Mouse (Mus musculus): ENCODE data around the gene Catsperd. TPM values are rescaled to one million over a fixed set of nuclear protein-coding genes. Genes with fewer than 3 reads are reported as not detected.
A peak's percentile ranks its signal among the peaks of the same experiment; 100 is the strongest.

Gene Catsperd
- total RNA-seq (2022), result under 1 TPM in 2 of 4 experiments, not detected in 2; 0.16 TPM

DNA sequence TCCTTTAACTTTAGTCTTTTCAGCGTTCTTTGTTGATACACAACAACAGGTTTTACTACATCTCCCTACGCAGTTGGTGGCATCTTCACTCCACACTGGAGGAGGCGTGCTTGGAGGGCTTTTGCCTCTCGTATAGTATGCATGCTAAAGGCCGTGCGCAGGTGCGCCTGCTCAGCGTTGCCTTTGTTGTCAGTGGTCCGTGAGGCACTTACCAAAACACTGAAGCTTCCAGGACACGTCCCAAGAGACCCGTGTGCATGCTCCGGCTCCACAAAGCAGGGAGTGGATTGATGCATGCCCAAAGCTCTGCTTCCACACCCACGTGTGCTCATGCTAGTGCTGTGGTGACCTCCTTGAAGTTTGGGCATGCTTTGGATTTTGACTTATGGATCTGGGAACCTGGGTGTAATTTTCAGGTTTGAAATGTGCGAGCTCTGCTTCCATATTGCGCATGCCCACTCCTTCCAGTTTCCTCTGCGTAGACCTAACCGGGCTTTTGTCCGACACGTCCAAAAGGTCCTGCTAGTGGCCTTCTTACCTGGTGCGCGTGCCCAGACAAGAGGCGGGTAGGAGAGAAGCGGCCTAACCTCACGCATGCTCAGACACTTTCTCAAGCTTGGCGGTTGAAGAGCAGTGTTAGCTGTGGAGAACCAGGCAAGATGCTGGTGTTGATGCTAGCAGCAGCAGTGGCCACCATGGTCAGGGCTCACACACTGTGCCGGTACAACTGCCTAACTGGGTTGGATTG lies at the start of gene Catsperd:
Gene Catsperd (plus strand): TSS at position 614 of the 748 bp plus-strand sequence.
- DNase-seq (ENCODE audit: low spot score), result no peak

DNA sequence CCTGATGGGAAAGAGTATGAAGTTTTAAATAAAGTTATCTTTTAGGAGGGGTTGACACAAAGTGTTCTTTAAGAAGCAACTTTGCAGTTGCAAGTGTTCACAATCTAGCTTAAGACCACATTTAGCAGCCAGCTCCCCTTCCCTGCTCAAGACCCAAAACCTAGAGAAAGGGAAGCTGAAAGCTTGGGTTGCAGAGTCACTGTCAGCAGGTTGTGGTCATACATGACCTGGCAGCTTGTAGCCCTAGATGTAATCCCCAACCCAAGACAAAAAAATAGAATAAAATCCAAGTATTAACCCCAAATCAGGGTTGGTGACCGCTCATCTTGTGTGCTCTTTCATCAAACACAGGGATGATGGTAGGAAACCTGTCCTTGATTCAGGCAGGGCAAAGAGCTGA lies 44.9 kb upstream of the Catsperd start:
- no peak for DNase-seq (ENCODE audit: low spot score)

- peak; percentile 36 for DNase-seq (ENCODE audit: low spot score)
These were observed 44.2 kb upstream of the Catsperd start for GRCm38 (mm10) chr17:56583611-56584256.

- DNase-seq (ENCODE audit: low spot score), result peak; percentile 98
These were observed 43.4 kb upstream of the Catsperd start, which contains the start of the genes Safb2 and Safb for GRCm38 (mm10) chr17:56584257-56585130. Gene Safb2 (minus strand): TSS chr17:56584585. Gene Safb (plus strand): TSS chr17:56584825.

DNA sequence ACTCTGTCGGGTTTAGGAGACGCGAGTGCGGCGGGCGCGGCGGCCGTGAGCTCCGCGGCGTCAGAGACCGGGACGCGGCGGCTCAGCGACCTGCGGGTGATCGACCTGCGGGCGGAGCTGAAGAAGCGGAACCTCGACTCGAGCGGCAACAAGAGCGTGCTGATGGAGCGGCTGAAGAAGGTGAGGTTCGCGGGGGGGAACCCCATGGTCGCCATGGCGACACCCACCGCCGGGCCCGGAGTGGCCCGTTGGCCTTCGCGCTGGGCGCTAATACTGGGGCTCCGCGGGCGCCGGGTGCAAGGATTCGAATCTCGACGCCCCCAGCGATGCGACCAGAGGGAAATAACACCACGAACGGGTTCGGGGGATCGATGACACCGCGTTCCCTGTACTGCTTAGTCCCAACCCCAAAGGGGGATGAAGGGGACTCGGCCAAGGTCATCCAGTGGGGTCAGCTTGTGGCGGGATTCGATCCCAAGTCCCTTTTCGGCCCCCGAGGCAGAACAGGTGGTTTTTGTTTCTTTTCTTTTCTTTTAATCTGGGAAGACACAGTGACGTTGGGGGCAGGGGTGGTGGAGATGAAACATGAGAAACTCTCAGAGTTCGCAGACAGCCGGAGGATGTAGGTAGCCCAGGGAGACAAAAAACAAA lies 42.6 kb upstream of the Catsperd start:
- DNase-seq (ENCODE audit: low spot score), result peak; percentile 11

DNA sequence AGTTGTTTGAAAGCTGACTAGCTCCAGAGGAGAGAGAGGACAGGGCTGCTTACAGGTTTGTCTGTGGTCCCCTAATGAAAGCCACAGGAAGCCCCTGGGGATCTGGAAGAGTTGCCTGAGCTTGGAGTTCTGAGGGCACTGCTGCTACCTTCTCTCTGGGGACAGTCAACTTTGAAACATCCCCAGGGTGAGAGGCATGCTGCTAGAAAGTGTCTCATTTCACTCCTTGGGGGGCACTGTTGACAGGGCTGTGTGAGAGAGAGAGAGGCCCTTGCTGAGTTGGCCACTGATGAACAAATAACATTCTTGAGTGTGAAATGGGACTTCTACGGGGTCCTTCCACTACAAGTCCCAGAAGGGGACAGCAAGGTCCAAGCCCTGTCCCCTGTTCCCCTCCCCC lies 40.2 kb upstream of the Catsperd start:
- no peak for DNase-seq (ENCODE audit: low spot score)

DNA sequence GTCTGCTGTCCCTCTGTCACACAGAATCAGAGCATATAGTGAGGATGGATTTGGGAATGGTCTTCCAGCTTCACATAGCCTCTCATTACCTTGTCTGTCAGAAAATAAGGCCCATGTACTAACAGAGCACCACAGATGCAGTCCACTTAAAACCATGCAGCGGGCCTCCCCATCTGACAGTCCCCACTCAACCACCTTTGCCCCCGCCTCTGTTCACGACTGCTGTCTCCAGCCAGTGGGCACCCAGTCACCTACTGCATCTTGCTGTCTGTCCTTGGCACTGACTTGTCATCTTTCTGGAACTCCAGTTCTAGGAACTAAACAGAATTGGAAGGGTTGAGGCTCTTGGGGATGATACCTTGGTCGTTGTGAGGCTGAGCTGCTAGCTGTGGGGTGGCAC lies 39.0 kb upstream of the Catsperd start:
- DNase-seq (ENCODE audit: low spot score), result no peak

DNA sequence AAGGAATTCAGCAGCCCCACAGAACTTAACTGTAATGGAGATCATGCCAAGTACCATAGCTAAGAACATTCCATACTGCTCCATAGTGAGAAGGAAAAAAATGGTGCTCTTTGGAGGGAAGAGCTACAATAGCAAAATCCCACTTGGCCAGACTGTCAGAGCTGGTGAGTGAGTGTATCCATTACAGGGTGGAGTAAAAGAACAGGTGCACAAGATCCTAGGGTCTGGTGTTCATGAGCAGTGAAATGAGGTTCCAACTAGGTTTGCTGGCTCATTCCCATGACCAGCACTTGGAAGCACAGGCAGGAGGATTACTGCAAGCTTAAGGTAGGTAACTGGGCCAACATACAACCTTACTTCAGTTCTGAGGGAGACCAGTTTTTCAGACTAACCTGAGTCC lies 35.4 kb upstream of the Catsperd start:
- no peak for DNase-seq (ENCODE audit: low spot score)

DNA sequence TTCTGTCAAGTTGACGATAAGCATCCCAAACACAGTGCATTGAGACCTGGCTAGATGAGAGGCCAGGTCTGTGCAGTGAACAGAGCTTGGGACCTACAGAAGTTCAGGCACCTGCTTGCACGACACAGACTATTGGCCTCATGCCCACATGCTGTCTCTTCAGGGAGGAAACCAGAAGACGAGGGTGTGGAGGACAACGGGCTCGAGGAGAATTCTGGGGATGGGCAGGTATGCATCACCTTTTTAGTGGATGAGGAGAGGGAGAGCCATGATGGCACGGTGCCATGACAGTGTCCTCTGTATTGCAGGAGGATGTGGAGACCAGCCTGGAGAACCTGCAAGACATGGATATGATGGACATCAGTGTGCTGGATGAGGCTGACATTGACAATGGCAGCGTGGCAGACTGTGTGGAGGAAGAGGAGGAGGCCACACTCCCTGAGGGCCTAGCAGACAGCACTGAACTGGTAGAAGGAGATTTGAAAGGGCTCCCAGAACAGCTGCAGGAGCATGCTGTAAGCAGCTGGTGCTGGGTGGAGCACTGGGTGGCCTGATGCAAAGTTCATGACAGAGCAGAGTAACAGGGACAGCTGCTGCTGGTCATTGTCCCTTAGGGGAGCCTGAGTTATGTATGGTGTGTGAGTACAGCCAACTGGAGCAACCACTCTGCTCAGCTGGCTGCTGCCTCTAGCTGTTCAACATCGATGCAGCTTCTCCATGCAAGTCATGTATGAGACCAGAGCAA lies 34.2 kb upstream of the Catsperd start:
- DNase-seq (ENCODE audit: low spot score), result peak; percentile 28

GRCm38 (mm10) chr17:56603186-56604069 lies 24.5 kb upstream of the Catsperd start:
- DNase-seq (ENCODE audit: low spot score), result no peak

DNA sequence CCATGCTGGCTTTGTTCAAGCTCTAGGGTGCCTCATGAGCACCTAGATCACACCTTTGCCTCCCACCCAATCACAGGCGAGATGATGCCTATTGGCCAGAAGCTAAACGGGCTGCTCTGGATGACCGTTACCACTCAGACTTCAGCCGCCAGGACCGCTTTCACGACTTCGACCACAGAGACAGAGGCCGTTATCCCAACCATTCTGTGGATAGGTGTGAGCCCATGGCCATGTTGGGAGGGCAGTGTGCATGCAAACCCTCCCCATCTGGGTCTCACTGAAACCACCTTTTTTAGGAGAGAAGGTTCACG lies 23.9 kb upstream of the Catsperd start:
- no peak for DNase-seq (ENCODE audit: low spot score)

DNA sequence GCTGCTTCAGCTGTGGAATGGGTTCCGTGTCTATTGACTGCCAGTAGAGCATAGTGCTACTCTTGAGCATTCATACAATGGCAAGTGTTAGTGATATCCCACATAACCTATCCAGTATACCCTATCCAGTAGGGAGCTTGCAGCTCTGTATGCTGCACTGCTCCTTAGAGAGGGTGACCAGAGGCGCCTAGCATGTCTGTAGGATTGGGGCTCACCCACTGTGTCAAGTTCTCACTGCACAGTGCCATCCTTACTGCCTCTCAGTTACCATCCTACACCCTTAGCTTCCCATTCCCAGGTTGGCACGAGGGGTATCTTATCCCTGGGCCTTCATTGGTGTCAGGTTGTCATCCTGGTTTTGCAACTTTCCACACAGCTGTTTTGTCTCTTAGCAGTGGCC lies 23.5 kb upstream of the Catsperd start:
- no peak for DNase-seq (ENCODE audit: low spot score)

DNA sequence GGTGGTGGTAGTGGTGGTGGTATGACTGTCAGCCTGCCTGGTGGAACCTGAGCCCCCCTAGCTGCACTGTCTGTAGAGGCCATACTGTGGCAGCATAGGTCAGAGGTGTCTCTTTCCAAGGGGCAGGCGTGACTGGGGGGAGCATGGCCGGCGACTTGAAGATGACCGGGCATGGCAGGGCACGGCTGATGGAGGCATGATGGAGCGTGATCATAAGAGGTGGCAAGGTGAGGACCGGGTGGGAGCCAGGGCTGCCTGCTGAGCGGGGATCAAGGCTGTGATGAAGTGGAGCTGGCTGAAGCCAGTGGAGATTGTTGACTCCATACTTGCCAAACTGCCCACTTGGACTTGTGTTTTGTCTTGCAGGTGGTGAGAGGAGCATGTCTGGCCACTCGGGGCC lies 22.5 kb upstream of the Catsperd start:
- DNase-seq (ENCODE audit: low spot score), result no peak

DNA sequence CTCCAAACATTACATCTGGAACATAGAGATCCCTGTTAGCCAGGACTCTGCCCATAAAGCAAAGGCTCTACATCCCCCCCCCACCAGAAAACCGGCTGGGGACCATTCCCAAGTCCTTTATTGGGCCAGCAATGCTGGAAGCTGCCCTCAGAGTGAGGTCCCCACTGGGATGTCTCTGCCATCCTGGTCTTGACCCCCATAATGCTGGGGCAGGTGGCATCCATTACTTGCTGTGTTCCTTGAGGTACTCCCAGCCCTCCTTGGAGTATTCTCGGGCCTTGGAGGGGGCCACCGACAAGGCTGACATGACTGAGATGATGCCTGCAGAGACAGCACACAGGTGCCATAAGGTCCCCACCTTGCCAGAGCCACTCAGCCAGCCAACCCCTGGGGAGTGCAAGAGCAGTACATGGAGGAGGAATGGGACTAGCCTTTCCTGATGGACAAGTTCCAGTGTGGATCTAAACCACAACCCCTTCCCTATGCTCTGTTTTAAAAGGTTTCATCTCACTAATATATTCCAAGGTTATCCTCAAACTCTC lies 20.4 kb upstream of the Catsperd start:
- DNase-seq (ENCODE audit: low spot score), result no peak

GRCm38 (mm10) chr17:56608699-56609098 lies 19.2 kb upstream of the Catsperd start:
- no peak for DNase-seq (ENCODE audit: low spot score)

GRCm38 (mm10) chr17:56609452-56610171 lies 18.3 kb upstream of the Catsperd start, which contains the start of gene 2410015M20Rik:
Gene 2410015M20Rik (minus strand): TSS chr17:56609771.
- DNase-seq (ENCODE audit: low spot score), result peak; percentile 98

- no peak for DNase-seq (ENCODE audit: low spot score)
These were observed 16.6 kb upstream of the Catsperd start for GRCm38 (mm10) chr17:56611323-56611722.

- DNase-seq (ENCODE audit: low spot score), result no peak
These were observed 15.9 kb upstream of the Catsperd start for GRCm38 (mm10) chr17:56611861-56612564.

Measured in heart, adult 8-10 months (tissue).